Mouse (Mus musculus) brain, embryonic 14.5 days (tissue): ENCODE results near the gene Klhdc7b.

Experiments
- CTCF ChIP-seq: fragments of 200-500 bp; IDR thresholded peaks from 2 replicates; pipeline ENCODE4 v1.5.1; 2012; ENCODE audit warnings: inconsistent platforms, mild to moderate bottlenecking, moderate library complexity, borderline replicate concordance; ENCODE audit not compliant: insufficient read depth, insufficient read length; ENCODE audit errors: extremely low read depth
- POLR2A ChIP-seq: fragments of 200-500 bp; IDR thresholded peaks from 2 replicates; pipeline ENCODE4 v1.6.1; 2012; ENCODE audit warnings: mild to moderate bottlenecking, inconsistent platforms, borderline replicate concordance; ENCODE audit not compliant: poor library complexity, insufficient read depth, insufficient read length, severe bottlenecking; ENCODE audit errors: extremely low read depth

- TF ChIP-seq CTCF (peak; percentile 54), POLR2A (no peak)
Measured at GRCm38 (mm10) chr15:89373027-89373761, 11.5 kb upstream of the Klhdc7b start.
